10 mouse cellular contexts compared by ENCODE assay signal in the genomic region with DNA sequence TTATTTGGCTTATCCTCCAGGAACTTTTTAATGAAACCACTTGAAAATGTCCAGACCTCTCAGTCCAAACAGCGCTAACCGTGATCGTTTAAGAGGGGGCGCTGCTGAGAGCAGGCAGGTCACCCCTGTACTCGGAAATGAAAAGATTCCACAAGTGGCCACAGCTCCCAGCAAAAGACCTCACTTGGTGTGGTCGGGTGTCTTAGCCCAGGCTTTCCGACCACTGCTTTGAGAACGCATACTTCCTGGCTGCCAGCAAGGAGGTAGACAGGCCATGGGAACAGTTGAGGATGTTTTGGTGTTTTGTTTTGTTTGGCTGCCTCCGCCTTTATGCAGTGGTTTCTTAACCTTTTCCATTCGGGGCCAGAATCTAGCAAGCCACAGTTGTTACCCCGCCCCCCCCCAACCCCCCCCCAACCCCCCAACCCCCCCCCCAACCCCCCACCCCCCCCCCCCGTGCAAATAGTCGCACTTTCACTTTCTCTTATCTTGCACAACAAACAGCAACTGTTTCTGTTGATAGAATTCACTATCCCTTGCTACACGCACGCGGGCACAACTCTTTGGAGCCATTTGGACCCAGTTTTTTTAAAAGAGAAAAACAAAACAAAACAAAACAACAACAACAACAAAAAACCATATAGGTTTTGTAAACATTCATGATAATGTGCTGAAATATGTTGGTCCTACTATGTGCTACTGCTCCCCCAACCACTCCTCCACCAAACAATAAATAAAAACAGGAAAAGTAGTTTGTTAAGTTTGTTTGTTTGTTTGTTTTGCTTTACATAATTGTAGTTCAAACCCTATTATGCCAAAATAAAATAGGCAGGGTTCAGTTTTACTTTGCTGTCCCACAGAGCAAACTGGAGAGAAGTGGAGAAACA. TPM values are rescaled to one million over a fixed set of nuclear protein-coding genes. Genes with fewer than 3 reads are reported as not detected.
DNase-seq lines count a peak whose midpoint lies in the region; ATAC-seq lines count a peak whose summit lies in the region.
"Had no signal": no experiment of that assay in that cellular context is flagged by ENCODE, and none has a peak within 500 bp of the region (broad histone marks: within the 10 kb centered on the region; RNA-seq: fewer than 3 reads in every experiment).

No protein-coding gene starts in this region.

- H3K27ac ChIP-seq in kidney, embryonic 15.5 days: no peak overlapping the region
- no peak overlapping the region for H3K27ac ChIP-seq in macrophage

- WGBS in kidney, embryonic 15.5 days: 51% methylated on average over 15 of the region's 16 CpGs
- 4% methylated on average over 15 of the region's 16 CpGs for WGBS in macrophage (ENCODE audit: missing documents)

- H3K9ac ChIP-seq in kidney, embryonic 15.5 days: no peak overlapping the region

- 0 out of 2 replicates have a peak, but pooled peaks cover 3% of the 10 kb centered on the region for H3K4me1 ChIP-seq in kidney, embryonic 15.5 days

- peak overlapping the region; percentile 26; the same call in 1 of the 2 replicates for H3K4me2 ChIP-seq in kidney, embryonic 15.5 days

- peaks cover 2% of the 10 kb centered on the region; the same call in 1 of the 2 replicates for H3K36me3 ChIP-seq in kidney, embryonic 15.5 days
- no peaks in the 10 kb centered on the region for H3K36me3 ChIP-seq in macrophage (ENCODE audit: inconsistent target)

- peak; percentile 13 for DNase-seq in embryo, embryonic 10.5 days (ENCODE audit: low spot score)
- no peak for DNase-seq in embryo, embryonic 9.5 days (ENCODE audit: extremely low spot score)
- peak; percentile 12 for DNase-seq in Muller cell, postnatal 12 days (ENCODE audit: inconsistent ontology term)
- peak; percentile 5 for DNase-seq in yolk sac, embryonic 10.5 days (ENCODE audit: low spot score)
- no peak for DNase-seq in layer of hippocampus, adult 9-10 months (ENCODE audit: low spot score)

- no peaks in the 10 kb centered on the region for H3K9me3 ChIP-seq in kidney, embryonic 15.5 days (replicated peaks)

- no peaks in the 10 kb centered on the region for H3K79me2 ChIP-seq in macrophage (ENCODE audit: inconsistent target)

- ATAC-seq in granulocyte monocyte progenitor cell, adult 5-6 weeks (replicated peaks; ENCODE audit: poor library complexity, severe bottlenecking): peak; percentile 88
- ATAC-seq in kidney, embryonic 15.5 days (replicated peaks; ENCODE audit: low FRiP score): no peak

- H3K27me3 ChIP-seq in kidney, embryonic 15.5 days: no peaks in the 10 kb centered on the region

- no peak overlapping the region for H3K4me3 ChIP-seq in kidney, embryonic 15.5 days (replicated peaks)
- H3K4me3 ChIP-seq in macrophage (ENCODE audit: inconsistent target): peak overlapping the region; percentile 14; the same call in 1 of the 2 replicates

RNA-seq across cellular contexts. Expression of a gene that starts 13.5 kb away (rescaled TPM):
- total RNA-seq in granulocyte monocyte progenitor cell, adult 5-6 weeks (2014; fragmentation: Nextera tagmentation): 16.5 and 17.3 TPM in 2 replicates
- total RNA-seq in granulocyte monocyte progenitor cell, adult 5-6 weeks (2017): 25.8 and 33.2 TPM in 2 replicates
- 24.0 and 26.0 TPM in 2 replicates for polyA plus RNA-seq in kidney, embryonic 15.5 days (2015; fragmentation: Nextera tagmentation; extraction: Ambion mirVana)
- total RNA-seq in macrophage (2018; cell fraction: chromatin; rRNA removed): 10 to 100 TPM in 5 of 26 experiments, 1 to 10 TPM in 18, under 1 TPM in 3; 0.71 to 15.4 (median 4.0) TPM
- total RNA-seq in macrophage (2018; cell fraction: cytosol; rRNA removed): 10 to 100 TPM in 16 of 26 experiments, 1 to 10 TPM in 10; 4.7 to 17.4 (median 11.8) TPM
- 10 to 100 TPM in 8 of 26 experiments, 1 to 10 TPM in 18; 2.9 to 21.4 (median 7.0) TPM for total RNA-seq in macrophage (2018; cell fraction: nucleus; rRNA removed)
- polyA plus RNA-seq in macrophage (2018): 11.9 to 12.9 TPM (median 12.4 TPM) in 3 replicates

RNA-seq across cellular contexts. Expression of a gene that starts 42.7 kb away (rescaled TPM):
- not detected in 2 replicates for total RNA-seq in granulocyte monocyte progenitor cell, adult 5-6 weeks (2014; fragmentation: Nextera tagmentation)
- total RNA-seq in granulocyte monocyte progenitor cell, adult 5-6 weeks (2017): not detected in 2 replicates
- not detected in 2 replicates for polyA plus RNA-seq in kidney, embryonic 15.5 days (2015; fragmentation: Nextera tagmentation; extraction: Ambion mirVana)
- total RNA-seq in macrophage (2018; cell fraction: chromatin; rRNA removed): not detected
- not detected for total RNA-seq in macrophage (2018; cell fraction: cytosol; rRNA removed)
- not detected for total RNA-seq in macrophage (2018; cell fraction: nucleus; rRNA removed)
- not detected in 3 replicates for polyA plus RNA-seq in macrophage (2018)
- polyA plus RNA-seq: C2C12; testis, adult 2 months had no signal

Comparison
In these comparisons a context has a peak if more than half of its experiments do, and no peak if none do; other contexts are left out.
1. DNase-seq: peak in embryo, embryonic 10.5 days (single experiment), Muller cell, postnatal 12 days (single experiment) and yolk sac, embryonic 10.5 days (single experiment); none in embryo, embryonic 9.5 days (single experiment) and layer of hippocampus, adult 9-10 months (single experiment).